Mouse (Mus musculus) stomach, postnatal 0 days (tissue): Measurements from ENCODE around the gene Nolc1.

ENCODE experiments used
- CTCF ChIP-seq: IDR thresholded peaks from 2 replicates; pipeline ENCODE4 v1.5.1; 2016; ENCODE audit warnings: antibody characterized with exemption, low read depth, mild to moderate bottlenecking, moderate library complexity
- EP300 ChIP-seq: optimal IDR thresholded peaks from 2 replicates; pipeline ENCODE3; 2016; ENCODE audit warnings: antibody characterized with exemption

DNA sequence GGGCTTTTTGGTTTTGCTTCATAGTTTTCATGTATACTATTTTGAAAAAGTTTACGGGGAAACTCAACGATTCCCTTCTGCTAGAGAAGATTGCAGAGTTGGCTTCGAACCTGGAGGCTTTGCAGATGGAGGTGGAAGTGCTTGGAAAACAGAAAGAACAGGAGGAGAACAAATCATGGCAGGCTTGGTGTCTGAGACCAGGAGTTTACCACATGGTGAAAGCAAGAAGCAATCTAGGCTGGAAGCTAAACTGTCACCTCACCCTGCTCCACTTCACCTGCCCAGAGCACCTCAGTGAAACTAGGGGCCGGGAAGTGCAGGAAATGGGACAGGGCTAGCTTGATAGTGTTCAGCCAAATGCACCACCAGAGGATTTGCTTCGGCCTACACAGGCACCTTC lies 20.7 kb downstream of the Nolc1 start:
- TF ChIP-seq CTCF (no peak), EP300 (no peak)
